In the genomic region with DNA sequence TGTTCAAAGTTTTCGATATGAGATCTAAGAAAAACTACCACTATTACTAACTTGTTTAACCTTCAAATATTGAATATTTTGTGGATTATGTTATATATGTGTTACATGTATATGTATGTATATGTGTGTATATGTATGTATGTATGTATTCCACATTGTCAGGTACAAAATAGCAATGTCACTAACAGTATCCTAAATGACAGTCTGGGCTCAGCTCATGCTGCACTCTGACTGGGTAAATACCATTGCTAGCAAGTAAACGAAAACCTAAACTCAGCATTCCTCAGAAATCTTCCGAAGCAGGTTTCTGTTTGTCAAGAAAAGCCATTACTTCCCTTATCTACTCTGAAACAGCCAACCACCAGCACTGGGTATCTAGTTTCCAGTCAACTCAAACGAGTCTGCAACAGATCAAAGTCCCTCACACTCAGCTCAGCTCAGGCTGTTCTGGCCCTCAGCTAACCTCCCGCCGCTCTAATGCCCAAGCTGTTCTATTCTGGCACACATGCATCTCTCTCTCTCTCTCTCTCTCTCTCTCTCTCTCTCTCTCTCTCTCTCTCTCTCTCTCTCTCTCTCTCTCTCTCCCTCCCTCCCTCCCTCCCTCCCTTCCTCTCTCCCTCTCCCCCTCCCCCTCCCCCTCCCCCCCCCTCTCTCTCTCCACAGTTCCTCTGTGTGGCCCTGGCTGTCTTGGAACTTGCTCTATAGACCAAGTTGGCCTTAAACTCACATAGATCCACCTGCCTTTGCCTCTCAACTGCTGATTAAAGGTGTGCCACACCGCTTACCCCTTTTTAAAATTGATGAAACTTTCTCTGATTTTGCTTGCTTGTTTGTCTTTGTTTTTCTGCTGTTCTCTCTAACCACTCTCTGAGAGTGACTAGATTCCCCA, we compare ENCODE assay signal across 8 mouse cellular contexts. TPM values are rescaled to one million over a fixed set of nuclear protein-coding genes. Genes with fewer than 3 reads are reported as not detected.
DNase-seq lines count a peak whose midpoint lies in the region; ATAC-seq and TF ChIP-seq lines count a peak whose summit lies in the region.

No protein-coding gene starts in this region.

- ATAC-seq in heart, embryonic 16.5 days (replicated peaks; ENCODE audit: extremely low read depth, insufficient read depth, low FRiP score), result peak; percentile 58; the same call in 1 of the 2 replicates
- ATAC-seq in monocyte, adult 5-6 weeks (replicated peaks; ENCODE audit: insufficient number of reproducible peaks, low FRiP score, low TSS enrichment, poor library complexity, severe bottlenecking), result no peak
- ATAC-seq in forebrain, embryonic 14.5 days, result no peak

- TF ChIP-seq EP300 in heart, adult 2 months (IDR thresholded peaks at IDR 0.05; ENCODE audit: insufficient read depth, low read depth, low read length), result no peak

- H3K27ac ChIP-seq in heart, embryonic 16.5 days (ENCODE audit: low read length), result no peak overlapping the region
- no peak overlapping the region for H3K27ac ChIP-seq in heart, adult 2 months
- no peak overlapping the region for H3K27ac ChIP-seq in forebrain, embryonic 14.5 days (ENCODE audit: low read depth, low read length)

- no peaks in the 10 kb centered on the region for H3K9me3 ChIP-seq in heart, embryonic 16.5 days (replicated peaks; ENCODE audit: control insufficient read depth, low read length)
- no peaks in the 10 kb centered on the region for H3K9me3 ChIP-seq in forebrain, embryonic 14.5 days (replicated peaks; ENCODE audit: control insufficient read depth, low read length)

- DNase-seq in heart, adult 2 months, result no peak
- DNase-seq in embryo, embryonic 10 days (ENCODE audit: low spot score), result peak; percentile 83
- peak; percentile 5 to 16 for DNase-seq in kidney, adult 8-10 months
- DNase-seq in mesoderm, embryonic 11.5 days (ENCODE audit: low read depth, low spot score), result peak; percentile 48
- no peak for DNase-seq in cerebellum, adult 8-10 months
- no peak for DNase-seq in forebrain, embryonic 14.5 days (ENCODE audit: low spot score)

- TF ChIP-seq POLR2A in heart, adult 2 months (IDR thresholded peaks at IDR 0.05; ENCODE audit: insufficient read depth, low read depth, low read length), result no peak

- TF ChIP-seq CTCF in heart, adult 2 months (IDR thresholded peaks at IDR 0.05), result no peak

- H3K4me1 ChIP-seq in heart, embryonic 16.5 days (ENCODE audit: control insufficient read depth, insufficient read depth, low read length), result no peaks in the 10 kb centered on the region
- H3K4me1 ChIP-seq in heart, adult 2 months (ENCODE audit: control insufficient read depth, insufficient read depth, low read length), result no peaks in the 10 kb centered on the region
- no peaks in the 10 kb centered on the region for H3K4me1 ChIP-seq in forebrain, embryonic 14.5 days (ENCODE audit: control insufficient read depth, insufficient read depth, low read length)

- H3K4me2 ChIP-seq in heart, embryonic 16.5 days (ENCODE audit: low read depth, low read length), result peak overlapping the region; percentile 31
- H3K4me2 ChIP-seq in forebrain, embryonic 14.5 days (ENCODE audit: low read length), result no peak overlapping the region

- no peaks in the 10 kb centered on the region for H3K79me2 ChIP-seq in heart, adult 2 months (replicated peaks; ENCODE audit: control insufficient read depth, insufficient read depth, low read length)

- WGBS in heart, embryonic 16.5 days, result 22% methylated on average over 7 of the region's 7 CpGs
- WGBS in heart, adult 2 months, result 32% methylated on average over 7 of the region's 7 CpGs
- 51% methylated on average over 7 of the region's 7 CpGs for WGBS in forebrain, embryonic 14.5 days

- no peaks in the 10 kb centered on the region for H3K36me3 ChIP-seq in heart, embryonic 16.5 days (ENCODE audit: control insufficient read depth, insufficient read depth)
- H3K36me3 ChIP-seq in heart, adult 2 months (ENCODE audit: control insufficient read depth, insufficient read depth, low read length), result no peaks in the 10 kb centered on the region
- H3K36me3 ChIP-seq in forebrain, embryonic 14.5 days (ENCODE audit: control insufficient read depth, insufficient read depth, low read length), result no peaks in the 10 kb centered on the region

- intact Hi-C loops in heart, adult 2 months (cut with DNase I), result no loop called here

- no peak overlapping the region for H3K4me3 ChIP-seq in heart, embryonic 16.5 days (ENCODE audit: low read length)
- H3K4me3 ChIP-seq in heart, adult 2 months, result no peak overlapping the region
- H3K4me3 ChIP-seq in forebrain, embryonic 14.5 days (ENCODE audit: low read depth, low read length), result no peak overlapping the region

- no peaks in the 10 kb centered on the region for H3K27me3 ChIP-seq in heart, embryonic 16.5 days (ENCODE audit: control insufficient read depth, insufficient read depth, low read length)
- no peaks in the 10 kb centered on the region for H3K27me3 ChIP-seq in heart, adult 2 months (ENCODE audit: control insufficient read depth, insufficient read depth, low read length)
- H3K27me3 ChIP-seq in forebrain, embryonic 14.5 days (replicated peaks; ENCODE audit: control insufficient read depth, insufficient read depth, low read length), result no peaks in the 10 kb centered on the region

- H3K9ac ChIP-seq in heart, embryonic 16.5 days (ENCODE audit: low read length), result no peak overlapping the region; the same call in 1 of the 2 replicates
- no peak overlapping the region for H3K9ac ChIP-seq in heart, adult 2 months (ENCODE audit: low read depth, low read length)
- H3K9ac ChIP-seq in forebrain, embryonic 14.5 days (ENCODE audit: low read length), result no peak overlapping the region

RNA-seq across cellular contexts. Expression of a gene that starts 9.5 kb away (rescaled TPM):
- 98.9 and 106 TPM in 2 replicates for polyA plus RNA-seq in heart, embryonic 16.5 days (2015; fragmentation: Nextera tagmentation; extraction: Ambion mirVana)
- total RNA-seq in heart, adult 2 months (2021), result 1 to 10 TPM; 2.4 to 2.8 TPM
- 0.29 and 0.97 TPM in 2 replicates for polyA plus RNA-seq in heart, adult 2 months (2012; rRNA removed)
- total RNA-seq in monocyte, adult 5-6 weeks (2017), result 17.0 to 34.1 TPM (median 32.3 TPM) in 3 replicates
- 91.0 and 109 TPM in 2 replicates for polyA plus RNA-seq in forebrain, embryonic 14.5 days (2014; fragmentation: Nextera tagmentation; extraction: Ambion mirVana)

Comparison
In these comparisons a context has a peak if more than half of its experiments do, and no peak if none do; other contexts are left out.
1. RNA of a gene that starts 9.5 kb away (polyA plus RNA-seq): 91.0 to 109 TPM in forebrain, embryonic 14.5 days and 98.9 to 106 TPM in heart, embryonic 16.5 days; 0.29 to 0.97 TPM in heart, adult 2 months; every median in the first group is over 10 times any median in the second.
2. DNase-seq: peak in embryo, embryonic 10 days (single experiment), kidney, adult 8-10 months (2 of 2) and mesoderm, embryonic 11.5 days (single experiment); none in heart, adult 2 months (0 of 2), cerebellum, adult 8-10 months (single experiment) and forebrain, embryonic 14.5 days (single experiment).